Mouse (Mus musculus): ENCODE measurements around the gene D11Wsu47e.

GRCm38 (mm10) chr11:113676847-113677246, 7.4 kb upstream of the D11Wsu47e start:
- TF ChIP-seq CTCF (IDR thresholded peaks at IDR 0.05; ENCODE audit: low read depth, low read length) (no peak), GATA1 (IDR thresholded peaks at IDR 0.05; ENCODE audit: borderline replicate concordance, low read length) (no peak), TAL1 (conservative IDR thresholded peaks at IDR 0.05; ENCODE audit: low read depth, low read length) (no peak)
